Mouse (Mus musculus) testis, adult 2 months (tissue): ENCODE measurements around the gene Slc35e3.

Experiments used
- CTCF ChIP-seq: fragments of 200-500 bp; IDR thresholded peaks from 2 replicates; pipeline ENCODE4 v1.5.1; 2012; ENCODE audit warnings: low read depth, mild to moderate bottlenecking, inconsistent platforms, low read length, moderate library complexity; ENCODE audit not compliant: control insufficient read depth, insufficient read depth, insufficient replicate concordance
- POLR2A ChIP-seq: fragments of 200-500 bp; IDR thresholded peaks from 2 replicates; pipeline ENCODE4 v1.6.1; 2012; ENCODE audit warnings: low read depth, mild to moderate bottlenecking, inconsistent platforms, low read length, moderate library complexity; ENCODE audit not compliant: control insufficient read depth

DNA sequence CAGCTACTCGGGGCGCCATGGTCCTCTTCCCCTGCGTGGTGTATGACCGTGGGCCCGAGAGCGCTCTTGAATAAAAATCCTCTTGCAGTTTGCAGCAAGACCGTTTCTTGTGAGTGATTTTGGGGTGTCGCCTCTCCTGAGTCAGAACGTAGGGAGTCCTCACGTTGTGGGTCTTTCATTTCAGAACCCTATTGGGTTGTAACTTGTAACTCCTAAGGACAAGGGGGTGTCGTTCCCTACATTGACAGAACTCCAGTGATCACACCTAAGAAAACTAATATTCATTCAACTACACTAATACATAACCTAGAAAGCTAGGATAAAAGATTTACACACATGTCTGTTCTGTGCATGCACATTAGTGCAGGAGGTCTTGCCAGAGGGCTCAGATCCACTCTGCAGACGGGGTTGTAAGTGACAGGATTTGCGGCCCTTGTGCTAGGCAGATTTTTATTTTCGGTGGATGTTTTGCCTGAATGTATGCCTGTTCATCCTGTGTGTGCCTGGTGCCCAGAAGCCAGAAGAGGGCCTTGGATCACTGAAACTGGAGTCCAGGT lies 3.7 kb upstream of the Slc35e3 start:
- TF ChIP-seq CTCF (no peak), POLR2A (no peak)
